Mouse (Mus musculus) spleen, postnatal 14 days (tissue): ENCODE results near the gene Kcnc1.

Experiments
- DNase-seq, 2 experiments: peaks; one replicate each; pipeline ENCODE4 v3.0.0; 2021 to 2022; ENCODE audit warnings: low spot score in 2 of 2

Gene Kcnc1

DNA sequence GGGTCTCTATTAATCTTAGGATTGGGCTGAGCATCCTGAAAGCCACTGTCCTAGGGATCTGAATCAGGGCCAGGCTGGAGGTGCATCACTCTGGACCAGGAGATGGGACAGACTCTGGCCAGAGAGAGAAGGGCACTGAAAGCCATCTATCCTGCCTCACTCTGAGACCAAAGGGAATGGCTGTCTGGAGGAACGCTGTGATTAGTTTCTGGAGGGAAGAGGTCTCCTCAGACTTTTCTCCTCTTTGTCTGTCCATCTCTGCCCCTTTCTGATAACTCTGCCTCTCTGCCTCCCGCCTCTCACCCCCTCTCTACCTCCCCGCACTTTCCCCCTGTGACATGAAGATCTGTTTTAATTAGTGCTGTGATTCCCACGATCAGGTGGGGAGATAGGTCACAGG lies 1.4 kb upstream of the Kcnc1 start:
- no peak for DNase-seq

DNA sequence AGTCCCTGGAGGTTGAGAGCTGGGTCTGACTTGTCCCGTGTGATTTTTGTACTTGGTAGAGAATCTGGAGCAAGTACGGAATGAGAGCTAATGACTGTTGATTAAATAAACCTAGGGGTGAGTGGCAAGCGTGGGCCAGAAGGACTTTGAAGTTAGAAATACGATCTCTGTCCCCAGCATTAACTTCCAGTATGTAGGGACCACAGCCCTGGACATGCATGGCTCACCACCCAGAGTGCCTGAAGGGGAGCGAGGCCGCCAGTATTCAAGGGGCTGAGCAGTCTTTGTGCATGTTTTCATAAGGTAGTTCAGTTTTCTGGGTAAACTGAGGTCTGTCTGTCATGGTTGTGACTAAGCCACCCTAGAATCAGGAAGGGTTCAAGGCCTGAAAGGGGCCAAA lies 726 bp upstream of the Kcnc1 start:
- no peak for DNase-seq

DNA sequence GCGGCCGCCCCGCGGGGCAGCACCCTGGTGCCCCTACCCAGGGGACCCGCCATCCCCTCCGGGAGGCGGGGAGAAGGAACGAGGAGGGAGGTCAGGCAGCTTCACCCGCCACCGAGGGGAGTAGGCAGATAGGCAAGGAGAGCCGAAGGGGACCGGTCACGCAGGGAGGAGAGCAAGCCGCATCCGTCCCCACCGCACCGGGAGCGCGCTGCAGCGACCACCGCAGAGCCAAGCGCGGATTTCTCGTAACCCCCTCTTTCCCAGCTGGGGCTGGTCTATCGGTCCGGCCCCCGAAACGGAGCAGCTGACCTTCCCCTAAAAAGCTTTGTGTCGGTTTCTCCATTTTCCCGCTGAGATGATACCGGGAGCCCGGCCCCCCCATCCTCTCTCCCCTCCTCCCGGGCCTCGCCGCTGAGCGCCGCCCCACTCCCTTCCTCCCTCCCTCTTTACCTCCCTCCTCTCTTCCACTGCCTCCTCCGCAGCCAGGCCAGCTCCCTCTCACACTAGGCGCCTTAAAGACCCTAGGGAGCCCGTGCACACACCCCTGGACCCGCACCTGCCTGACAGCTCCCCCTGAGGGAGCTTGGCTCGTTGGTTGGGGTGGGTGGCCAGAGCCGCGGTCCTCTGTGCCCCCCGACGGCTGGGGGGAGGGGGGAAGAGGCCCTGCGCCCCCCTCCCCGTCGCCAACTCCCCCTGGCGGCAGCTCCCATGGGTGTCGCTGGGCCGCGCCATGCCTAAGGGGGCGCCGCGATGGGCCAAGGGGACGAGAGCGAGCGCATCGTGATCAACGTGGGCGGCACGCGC lies 833 bp downstream of the Kcnc1 start:
- DNase-seq = no peak

DNA sequence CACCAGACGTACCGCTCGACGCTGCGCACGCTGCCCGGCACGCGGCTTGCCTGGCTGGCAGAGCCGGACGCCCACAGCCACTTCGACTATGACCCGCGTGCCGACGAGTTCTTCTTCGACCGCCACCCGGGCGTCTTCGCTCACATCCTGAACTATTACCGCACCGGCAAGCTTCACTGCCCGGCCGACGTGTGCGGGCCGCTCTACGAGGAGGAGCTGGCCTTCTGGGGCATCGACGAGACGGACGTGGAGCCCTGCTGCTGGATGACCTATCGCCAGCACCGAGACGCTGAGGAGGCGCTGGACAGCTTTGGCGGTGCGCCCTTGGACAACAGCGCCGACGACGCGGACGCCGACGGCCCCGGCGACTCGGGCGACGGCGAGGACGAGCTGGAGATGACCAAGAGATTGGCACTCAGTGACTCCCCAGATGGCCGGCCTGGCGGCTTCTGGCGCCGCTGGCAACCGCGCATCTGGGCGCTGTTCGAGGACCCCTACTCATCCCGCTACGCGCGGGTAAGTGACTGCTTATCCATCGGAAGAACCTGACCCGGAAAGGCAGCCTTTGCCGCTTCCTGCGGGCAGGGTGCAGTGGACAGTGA lies 1.5 kb downstream of the Kcnc1 start:
- no peak for DNase-seq

DNA sequence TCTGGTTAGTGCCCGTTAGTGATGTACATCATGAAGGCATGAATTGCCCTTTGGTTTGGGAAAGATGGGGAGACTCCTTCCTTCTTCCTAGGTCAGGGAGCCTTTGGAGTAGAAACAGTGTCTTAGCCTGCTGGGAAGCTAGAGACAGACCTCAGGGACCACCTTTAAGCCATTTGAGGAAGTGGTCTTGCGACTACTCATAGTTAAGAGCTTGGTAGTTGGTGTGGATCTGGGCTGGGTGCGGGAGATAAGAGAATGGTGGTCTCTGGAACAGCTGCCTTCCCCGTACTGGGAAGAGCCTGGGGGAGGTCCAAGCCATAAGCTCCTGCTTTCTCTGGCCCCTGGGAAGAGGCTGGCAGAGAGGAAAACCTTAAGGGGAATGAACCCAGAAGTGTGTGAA lies 2.3 kb downstream of the Kcnc1 start:
- no peak for DNase-seq

DNA sequence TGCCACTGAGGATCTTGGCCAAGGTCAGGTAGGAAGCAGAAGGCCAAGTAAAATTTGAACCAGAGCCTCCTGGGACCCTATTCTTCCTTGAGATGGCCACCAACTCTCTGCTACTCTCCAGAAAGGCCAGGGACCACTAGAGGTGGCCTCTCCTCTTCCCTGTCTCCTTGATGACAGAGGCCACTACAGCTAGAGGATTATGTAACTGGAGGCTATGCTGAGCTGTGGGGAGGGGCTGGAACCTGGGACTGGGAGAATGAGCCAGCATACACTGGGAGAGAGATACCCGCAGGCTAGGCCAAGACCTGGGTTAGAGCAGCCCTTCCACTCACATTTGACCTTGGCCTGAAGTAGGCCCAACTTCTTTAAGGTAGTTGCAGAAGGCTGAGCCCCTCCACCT lies 3.4 kb downstream of the Kcnc1 start:
- no peak for DNase-seq

DNA sequence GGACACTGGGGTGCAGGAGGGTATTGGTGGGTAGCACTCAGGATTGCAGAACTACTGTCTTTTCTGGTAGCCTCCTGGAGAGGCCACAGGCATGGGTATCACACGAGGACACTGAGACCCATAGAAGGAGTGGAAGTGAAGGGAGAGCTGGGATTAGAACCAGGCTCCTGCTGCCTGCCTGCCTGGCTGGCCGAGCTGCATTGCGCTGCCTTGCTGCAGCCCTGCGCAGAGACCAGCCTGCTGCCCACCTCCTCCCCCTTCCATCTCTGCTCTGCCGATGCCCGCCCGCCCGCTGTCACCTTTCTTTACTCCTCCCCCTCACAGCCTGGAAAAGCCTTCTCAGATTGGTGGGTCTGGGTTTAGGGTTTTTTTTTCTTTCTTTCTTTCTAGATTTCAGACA lies 4.0 kb downstream of the Kcnc1 start:
- DNase-seq = no peak

DNA sequence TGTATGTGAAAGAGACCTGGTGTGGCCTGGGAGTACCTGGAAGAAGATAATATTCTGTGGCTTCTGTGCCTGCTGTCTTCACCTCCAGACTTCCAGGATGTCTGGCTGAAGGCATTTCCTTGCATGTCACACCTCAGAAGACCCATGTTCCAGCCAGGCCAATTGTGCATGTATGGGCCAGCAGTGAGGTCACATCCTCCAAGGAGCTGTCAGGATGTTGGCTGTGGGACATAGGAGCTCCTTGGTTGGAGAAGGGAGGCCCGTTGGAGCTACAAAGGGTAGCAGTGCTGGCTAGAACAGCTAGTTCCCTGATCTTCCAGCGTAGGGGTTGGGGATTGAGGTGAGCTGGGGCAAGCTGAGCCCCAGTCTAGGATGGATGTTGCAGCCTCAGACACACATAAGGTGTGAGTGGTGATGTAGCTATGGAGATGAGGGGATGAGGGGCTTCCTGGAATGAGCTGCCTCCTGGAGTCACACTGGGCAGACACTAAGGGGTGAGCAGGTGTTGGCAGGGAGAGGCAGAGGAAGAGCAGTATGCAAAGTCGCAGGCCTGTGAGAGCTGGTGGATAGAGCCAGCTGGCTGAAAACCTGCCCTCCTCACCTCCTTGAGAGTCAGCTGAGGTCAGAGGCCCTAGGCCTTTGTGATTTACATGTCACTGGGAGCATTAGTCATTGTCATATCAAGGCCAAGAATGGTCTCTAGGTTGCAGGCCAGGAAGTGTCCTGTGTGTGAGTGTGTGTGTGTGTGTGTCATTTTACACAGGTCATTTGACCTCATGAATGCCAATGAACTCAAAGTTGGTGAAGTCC lies 5.3 kb downstream of the Kcnc1 start:
- DNase-seq = no peak

DNA sequence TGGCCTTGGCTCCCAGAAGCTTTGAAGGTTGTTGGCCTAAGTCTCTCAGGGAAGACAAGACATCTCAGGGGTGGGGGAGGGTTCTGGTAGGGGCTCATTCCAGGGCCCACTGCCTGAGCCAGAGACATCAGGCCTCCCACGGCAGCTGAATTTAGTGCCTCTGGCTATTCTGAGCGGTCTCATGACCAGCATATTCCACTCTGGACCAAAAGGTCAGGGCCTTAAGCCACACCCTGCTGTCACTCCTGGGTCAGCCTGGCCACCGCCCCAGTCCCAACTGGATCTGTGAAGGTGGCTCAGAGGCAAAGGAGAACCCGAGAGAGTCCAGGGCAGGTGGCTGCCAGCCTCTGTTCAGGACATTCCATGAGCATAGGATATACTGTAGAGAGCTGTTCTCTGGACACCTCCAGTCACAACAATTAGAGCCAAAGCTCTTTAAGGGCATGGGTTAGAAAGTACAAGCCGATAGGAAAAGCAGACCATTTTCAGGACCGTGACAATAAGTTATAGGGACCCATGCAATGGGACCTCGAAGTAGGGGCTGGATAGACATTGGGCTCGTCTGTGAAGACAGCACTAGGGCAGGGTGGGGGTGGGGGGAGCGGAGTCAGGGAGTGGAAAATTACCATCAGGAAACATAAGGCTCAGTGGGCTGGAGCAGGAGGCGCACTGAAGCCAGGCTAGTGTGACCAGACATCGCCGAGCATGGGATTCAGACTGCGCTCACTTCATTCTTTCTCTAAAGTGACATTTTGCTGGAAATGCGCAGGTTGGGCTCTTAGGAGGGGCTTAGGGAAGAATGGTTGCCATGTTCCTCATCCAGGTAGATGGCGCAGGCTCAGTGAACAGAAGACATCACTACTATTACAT lies 7.6 kb downstream of the Kcnc1 start:
- no peak for DNase-seq

DNA sequence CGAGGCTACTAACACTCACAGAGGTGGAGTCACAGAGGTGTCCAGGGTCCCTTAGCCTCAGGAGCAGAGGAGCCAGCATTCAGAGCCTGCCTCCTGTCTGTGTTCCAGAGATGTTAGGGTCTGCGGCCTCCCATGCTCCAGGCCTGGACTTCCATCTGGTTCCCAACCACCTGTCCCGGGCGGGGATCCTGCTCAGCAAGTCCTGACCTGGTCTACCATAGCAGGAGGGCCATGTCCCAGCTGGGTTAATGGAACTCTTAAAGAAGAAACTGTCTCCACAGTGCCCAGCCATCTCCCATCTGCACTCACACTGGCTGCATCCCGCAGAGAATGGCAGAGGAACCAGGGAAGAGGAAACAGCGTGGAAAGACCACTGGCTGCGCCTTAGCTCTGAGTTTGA lies 8.5 kb downstream of the Kcnc1 start:
- no peak for DNase-seq

DNA sequence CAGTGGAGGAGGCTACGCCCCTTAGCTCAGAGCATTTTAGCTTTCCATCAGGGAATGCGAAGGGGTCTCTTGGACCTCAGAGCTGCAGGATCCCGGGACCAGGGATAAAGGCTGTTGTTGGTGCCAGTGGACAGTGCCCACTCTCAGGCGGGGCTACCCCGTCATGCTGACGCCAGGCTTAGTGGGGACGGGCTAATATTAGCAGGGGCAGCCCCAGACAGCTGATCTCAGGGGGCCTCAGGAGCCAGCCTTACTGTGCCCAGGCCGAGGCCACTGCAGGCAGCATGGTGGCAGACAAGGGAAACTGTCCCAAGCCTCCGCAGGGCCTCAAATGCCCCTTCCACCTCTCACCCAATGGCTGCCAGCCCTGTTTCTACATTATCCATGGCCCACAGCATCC lies 12.3 kb downstream of the Kcnc1 start:
- DNase-seq = no peak

DNA sequence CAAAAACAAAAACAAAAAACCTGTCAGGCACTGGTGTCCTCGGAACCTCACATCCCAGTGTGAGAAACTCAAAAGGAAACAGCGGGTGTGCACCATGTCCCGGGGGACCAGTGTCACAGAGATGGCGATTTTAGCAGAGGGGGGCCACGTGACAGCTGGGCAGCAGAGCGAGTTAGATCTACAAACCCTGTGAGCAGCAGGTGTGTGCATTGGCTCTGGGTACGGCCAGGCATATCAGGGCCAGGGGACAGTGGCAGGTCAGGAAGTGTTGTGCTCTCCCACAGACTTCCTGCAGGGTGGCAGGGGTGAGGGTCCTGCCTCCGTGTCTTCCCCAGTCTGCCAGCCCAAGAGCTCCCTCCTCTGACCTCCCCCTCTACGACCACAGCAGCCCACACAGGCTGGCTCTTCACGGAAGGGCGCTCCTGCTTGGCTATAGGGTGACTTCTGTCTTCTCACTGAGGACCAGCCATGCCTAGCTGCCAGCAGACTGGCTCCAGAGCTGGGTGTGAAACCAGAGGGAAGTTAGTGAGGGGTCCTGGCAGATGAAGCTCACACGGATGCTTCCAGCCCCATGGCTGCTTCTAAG lies 13.0 kb downstream of the Kcnc1 start:
- peak in 1 of 2 experiments; percentile 29 for DNase-seq

DNA sequence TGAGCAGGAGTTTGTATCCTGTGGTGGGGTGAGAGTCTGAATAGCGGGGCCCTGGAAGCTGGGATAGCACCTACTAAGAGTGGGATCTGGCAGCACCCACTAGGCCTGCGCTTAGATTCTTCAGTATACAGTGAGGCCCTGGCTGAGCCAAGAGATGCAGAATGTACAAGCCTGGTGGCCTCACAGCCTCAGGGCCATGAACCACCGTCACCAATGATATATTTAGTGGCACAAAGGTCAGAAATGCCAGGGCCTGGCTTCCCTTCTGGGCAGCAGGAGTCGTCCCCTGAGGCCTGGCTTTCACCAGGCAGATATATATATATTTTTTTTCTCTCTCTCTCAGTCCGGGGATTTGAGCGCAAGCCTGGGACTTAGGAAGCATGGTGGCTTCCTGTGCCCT lies 14.4 kb downstream of the Kcnc1 start:
- no peak for DNase-seq

DNA sequence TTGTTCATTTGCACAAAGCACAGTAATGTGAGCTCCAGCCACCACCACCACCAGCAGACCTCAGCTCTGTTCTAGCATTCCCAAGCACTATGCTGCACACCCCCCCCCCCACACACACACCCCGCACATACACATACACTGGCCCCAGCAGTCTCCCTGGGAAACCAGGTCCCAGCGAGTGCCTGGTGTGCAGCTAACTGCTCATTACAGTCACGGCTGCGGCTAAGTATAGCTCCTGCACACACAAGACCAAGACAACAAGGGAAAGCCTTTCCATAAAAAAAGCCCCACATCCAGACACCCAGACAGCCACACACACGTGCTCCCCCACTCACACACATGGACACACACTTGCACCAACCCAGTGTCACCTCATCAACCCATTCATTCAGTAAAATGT lies 16.5 kb downstream of the Kcnc1 start:
- no peak for DNase-seq

DNA sequence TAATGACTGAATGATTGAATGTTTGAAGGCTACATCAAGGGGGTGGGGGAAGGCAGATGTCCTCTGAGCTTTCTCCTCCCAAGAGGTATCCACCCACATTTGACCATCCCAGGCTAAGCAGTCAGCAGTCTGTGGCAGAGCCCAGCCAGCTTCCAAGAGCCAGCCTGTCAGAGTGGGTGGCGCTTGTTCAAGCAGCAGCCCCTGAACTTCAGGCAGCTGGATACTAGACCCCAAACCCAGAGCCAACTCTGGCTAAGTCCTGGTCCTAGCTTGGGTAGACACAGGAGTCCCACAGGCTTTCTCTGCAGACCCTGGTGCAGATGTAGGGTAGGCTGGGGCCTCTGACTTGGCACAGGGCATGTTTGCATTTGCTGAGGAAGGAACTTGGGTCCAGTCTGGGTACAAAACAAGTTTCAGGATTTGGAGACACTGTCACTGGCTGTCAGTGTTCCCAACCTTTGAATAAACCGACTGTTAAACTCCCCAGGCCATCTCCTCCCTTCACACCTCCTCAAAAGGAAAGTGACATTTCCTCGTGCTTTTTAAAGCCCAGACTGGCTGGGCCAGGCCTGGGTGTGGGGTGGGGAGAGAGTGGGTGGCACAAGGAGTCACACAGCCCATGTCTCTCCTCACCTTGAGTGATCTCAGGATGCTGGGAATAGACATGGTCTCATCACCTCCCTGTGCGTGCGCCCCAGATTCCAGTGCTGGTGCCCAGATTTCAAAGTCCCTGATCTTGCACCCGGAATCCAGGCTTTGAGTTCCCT lies 17.8 kb downstream of the Kcnc1 start:
- DNase-seq = no peak

DNA sequence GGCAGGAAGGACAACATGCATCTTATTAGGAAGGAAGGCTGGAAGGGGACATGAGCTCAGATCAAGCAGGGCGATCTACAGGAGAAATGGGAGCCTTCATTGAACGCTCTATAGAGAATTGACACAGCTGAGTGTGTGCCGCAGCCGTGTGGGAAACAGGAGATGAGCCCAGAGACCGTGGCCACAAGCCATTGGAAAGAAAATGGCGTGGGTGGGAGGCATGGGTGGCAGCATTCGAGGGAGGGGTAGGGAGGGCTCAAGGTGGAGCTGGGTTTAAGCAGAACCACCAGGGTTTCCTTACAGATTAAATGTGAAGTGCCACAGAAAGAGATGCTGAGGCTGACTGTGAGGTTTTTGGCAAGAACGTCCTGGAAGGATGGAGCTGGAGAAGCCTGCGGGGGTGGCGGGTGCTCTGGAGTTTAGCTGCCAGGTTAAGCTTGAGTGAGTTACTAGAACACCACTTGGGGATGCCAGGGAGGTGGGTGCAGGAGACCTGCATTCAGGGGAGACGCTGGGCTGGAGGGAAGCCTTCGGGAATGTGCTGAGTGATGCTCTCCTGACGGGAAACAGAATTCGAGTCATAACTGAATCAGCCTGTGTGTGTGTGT lies 19.6 kb downstream of the Kcnc1 start:
- DNase-seq = no peak

DNA sequence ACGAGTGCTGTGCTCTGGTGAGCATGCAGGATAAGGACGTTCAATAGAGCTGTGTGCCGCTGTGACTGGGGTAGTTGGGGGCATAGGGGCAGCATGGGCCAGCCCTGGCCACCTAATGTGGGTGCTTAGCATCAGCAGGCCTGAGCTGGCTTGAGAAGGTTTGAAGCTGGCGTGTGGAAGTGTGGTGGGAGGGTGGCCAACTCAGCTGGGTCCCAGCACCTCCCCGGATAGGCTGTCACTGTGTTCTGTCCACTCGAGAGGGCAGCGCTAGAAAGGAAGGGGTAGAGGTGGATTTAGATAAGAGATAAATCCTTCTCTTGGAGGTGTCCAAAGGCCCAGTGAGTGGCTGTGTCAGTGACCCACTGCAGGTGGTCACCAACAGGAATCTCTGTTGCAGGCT lies 21.2 kb downstream of the Kcnc1 start:
- no peak for DNase-seq

DNA sequence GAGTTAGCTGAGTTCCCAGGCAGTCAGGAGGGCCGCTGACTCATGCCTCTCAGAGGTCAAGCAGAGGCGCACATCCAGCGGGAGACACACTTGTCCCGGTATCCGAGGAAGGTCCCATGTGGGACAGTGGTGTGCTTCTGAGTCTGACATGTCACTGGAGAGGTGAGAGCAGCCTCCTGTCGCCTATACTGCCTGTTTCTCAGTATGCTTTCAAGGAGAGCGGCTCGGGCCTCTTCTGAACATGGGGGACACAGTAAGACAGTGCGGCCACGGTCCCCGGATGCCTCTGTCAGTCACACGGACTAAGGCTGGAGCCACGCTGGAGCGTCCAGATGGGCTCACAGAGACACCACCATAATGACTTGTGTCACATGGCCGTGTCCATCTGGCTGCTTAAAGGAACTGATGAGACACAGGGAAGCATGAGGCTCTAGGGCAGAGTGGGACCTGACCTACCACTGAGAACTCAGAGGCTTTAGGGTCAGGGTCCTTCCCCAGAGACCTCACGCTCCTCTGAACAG lies 21.9 kb downstream of the Kcnc1 start:
- DNase-seq = no peak

DNA sequence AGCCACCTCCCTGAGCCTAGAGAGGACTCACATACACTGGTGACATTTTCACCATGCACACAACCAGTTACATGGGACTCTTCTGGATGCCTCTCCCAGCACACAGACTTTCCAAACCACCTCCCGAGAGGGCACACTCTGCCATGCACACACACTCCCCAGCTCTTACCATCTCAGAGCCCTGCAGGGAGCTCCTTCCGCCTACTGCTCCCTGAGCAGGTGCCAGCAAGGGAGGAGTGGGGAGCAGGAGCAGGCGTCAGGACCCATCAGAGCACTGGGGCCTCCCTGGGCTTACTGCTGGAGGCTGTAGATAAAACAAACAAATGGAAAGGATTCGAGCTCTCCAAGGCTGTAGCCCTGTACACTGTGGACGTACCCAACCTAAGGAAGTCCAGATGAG lies 25.2 kb downstream of the Kcnc1 start:
- no peak for DNase-seq
